Mouse (Mus musculus): ENCODE data around the gene Fbxo11. TPM values are rescaled to one million over a fixed set of nuclear protein-coding genes. Genes with fewer than 3 reads are reported as not detected.

Gene Fbxo11
- 19.4 and 19.6 TPM in 2 replicates for polyA plus RNA-seq (2015; fragmentation: Nextera tagmentation; extraction: Ambion mirVana)

DNA sequence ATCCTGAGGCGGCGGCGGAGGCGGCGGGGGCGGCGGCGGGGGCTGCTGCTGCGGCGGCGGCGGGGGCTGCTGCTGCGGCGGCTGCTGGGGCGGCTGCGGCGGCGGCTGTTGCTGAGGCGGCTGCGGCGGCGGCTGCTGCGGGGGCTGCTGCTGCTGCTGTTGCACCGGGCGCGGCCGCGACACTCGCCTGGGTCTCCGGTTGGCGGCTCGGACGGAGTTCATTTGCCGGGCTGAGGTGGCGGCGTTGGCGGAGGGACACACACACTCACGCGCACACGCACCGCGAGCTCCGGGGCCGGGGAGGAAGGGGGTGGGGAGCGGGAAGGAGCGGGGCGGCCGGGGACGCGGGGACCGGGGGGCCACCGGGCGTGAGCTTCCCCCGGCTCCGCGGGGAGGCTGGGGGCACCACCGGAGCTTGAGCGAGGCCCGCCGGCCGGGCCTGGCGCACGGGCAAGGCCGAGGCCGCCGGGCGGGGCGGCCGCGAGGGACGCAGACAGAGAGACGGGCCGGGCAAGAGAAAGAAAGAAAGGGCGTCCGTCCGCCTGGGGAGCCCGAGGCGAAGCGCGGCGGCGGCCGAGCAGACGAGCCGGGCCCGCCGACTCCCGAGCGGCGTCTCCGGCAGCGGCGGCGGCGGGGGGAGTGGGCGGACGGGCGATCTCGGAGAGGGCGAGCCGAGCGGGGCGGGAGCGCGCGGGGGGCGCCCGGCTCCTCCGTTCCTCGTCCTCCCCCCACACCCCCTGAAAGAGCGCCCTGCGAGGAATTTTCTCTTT lies at the start of gene Fbxo11:
TSS of gene Fbxo11 (minus strand) at position 261 of the 770 bp plus-strand sequence.
- 0 out of 2 replicates have a peak, but pooled peaks have one; percentile 1 for ATAC-seq (ENCODE audit: insufficient number of reproducible peaks, low FRiP score, low TSS enrichment, low read depth)
- H3K4me1 ChIP-seq: peaks cover 10% of the 10 kb centered on the region; the same call in 1 of the 2 replicates
- no peaks in the 10 kb centered on the region for H3K36me3 ChIP-seq
- peak within 1 kb of the TSS; percentile 92 for H3K4me3 ChIP-seq (replicated peaks)
- H3K27me3 ChIP-seq: no peaks in the 10 kb centered on the region
- H3K9ac ChIP-seq: peak within 1 kb of the TSS; percentile 99
- no peaks in the 10 kb centered on the region for H3K9me3 ChIP-seq (replicated peaks)
- peak within 1 kb of the TSS; percentile 100 for H3K27ac ChIP-seq (replicated peaks)
- WGBS: under 1% methylated on average over 76 of the region's 112 CpGs
- H3K4me2 ChIP-seq (replicated peaks): peak within 1 kb of the TSS; percentile 66

DNA sequence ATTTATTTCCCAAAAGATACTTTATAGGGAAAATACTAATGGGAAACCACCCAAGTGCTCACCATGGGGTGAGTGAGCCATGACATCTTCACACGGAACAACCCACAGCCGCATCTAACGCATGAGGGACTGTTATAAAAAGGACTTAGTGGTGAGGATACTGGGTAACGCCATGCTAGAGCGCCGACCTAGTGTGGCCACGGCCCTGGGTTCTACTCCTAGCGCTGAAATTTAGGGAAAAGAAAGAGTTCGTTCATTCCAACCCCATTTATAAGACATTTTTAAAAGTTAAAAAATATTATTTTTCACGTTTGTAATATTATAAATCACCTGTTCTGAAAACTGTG lies 48.8 kb upstream of the Fbxo11 start:
- H3K9ac ChIP-seq: no peak overlapping the region
- H3K27ac ChIP-seq (replicated peaks): no peak overlapping the region
- WGBS: 92% methylated on average over 10 of the region's 10 CpGs
- no peaks in the 10 kb centered on the region for H3K36me3 ChIP-seq
- H3K4me2 ChIP-seq (replicated peaks): no peak overlapping the region
- ATAC-seq (ENCODE audit: insufficient number of reproducible peaks, low FRiP score, low TSS enrichment, low read depth): no peak
- no peak overlapping the region for H3K4me3 ChIP-seq (replicated peaks)
- H3K9me3 ChIP-seq (replicated peaks): no peaks in the 10 kb centered on the region
- H3K27me3 ChIP-seq: no peaks in the 10 kb centered on the region
- H3K4me1 ChIP-seq: 0 out of 2 replicates have a peak, but pooled peaks cover 3% of the 10 kb centered on the region

DNA sequence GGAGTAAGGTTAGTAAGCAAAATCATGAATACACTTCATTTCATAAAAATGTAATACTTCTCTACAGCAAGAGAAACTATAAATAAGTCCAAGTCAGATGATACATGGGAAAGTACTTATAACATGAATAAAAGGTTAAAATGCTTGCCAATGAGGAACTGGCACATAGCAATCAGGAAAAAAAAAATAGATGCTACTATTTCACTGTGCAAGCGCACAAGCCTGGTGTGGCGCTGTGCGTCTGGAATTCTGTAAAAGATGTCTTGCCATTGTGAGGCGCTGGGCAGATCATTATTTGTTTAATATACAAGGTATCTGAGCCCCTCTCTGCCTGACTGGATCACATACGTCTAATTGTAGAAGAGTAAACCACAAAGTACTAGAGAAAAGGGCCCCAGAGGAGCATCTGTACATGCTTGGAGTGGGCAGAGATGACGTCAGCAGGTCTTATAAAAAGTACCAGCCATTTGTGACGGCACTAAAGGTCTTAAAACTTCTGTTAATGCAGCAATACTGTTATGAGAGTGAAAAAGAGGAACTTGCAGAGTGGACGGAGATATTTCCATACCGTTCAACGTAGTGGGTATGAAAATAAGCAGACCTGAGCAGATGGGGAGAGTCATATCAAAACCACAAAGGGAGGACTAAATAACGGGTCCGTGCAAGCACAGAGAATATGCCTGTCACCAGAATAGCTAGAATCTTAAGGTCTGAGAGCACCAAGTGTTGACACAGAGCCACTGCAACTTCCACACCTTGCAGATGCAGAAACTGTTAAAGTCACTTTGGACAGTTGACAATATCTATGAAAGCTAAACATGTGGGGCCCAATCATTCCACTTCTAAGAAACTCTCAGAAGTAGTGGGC lies 48.2 kb upstream of the Fbxo11 start:
- H3K27ac ChIP-seq (replicated peaks): no peak overlapping the region
- no peaks in the 10 kb centered on the region for H3K9me3 ChIP-seq (replicated peaks)
- H3K4me1 ChIP-seq: 0 out of 2 replicates have a peak, but pooled peaks cover 3% of the 10 kb centered on the region
- 70% methylated on average over 12 of the region's 12 CpGs for WGBS
- H3K36me3 ChIP-seq: no peaks in the 10 kb centered on the region
- no peak overlapping the region for H3K4me2 ChIP-seq (replicated peaks)
- ATAC-seq (ENCODE audit: insufficient number of reproducible peaks, low FRiP score, low TSS enrichment, low read depth): no peak
- no peaks in the 10 kb centered on the region for H3K27me3 ChIP-seq
- no peak overlapping the region for H3K4me3 ChIP-seq (replicated peaks)
- H3K9ac ChIP-seq: no peak overlapping the region

DNA sequence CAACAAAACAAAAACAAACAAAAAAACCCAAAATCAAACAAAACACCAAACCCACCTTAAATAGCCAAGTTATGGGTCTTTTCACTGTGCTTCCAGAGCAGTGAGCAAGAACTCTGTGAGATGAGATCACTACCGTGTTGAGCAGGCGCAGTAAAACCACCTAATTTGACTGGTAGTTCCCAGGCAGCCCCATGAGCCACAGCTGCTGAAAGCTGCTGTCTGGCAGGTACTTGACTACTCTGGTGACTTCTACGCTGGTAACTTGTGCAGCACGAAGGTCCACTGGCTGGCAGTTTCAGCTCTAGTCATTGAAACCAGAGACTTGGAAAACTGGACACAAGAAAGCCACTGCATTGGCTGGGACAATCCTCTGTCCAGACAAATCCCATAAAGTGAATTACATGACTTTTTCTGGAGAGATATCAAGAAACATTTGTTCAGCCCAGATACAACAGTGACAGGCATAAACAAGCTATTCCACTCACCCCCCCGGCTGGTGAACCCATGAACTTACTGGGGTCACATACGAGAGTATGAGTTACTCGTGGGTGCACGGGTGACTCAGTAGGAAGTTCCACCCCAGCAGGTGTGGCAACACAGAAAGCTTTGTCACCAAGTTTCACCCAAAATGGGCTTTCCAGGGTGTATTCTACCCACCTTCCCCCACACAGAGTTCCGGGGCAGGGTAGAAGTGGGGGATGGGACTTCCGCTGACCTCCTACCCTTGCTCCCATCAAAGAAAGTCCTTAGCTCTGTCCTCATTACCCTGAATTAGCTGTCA lies 47.0 kb upstream of the Fbxo11 start:
- H3K36me3 ChIP-seq: no peaks in the 10 kb centered on the region
- peak overlapping the region; percentile 55 for H3K27ac ChIP-seq (replicated peaks)
- H3K4me3 ChIP-seq (replicated peaks): no peak overlapping the region
- no peak overlapping the region for H3K9ac ChIP-seq
- H3K4me2 ChIP-seq (replicated peaks): no peak overlapping the region
- no peaks in the 10 kb centered on the region for H3K27me3 ChIP-seq
- H3K9me3 ChIP-seq (replicated peaks): no peaks in the 10 kb centered on the region
- WGBS: 66% methylated on average over 10 of the region's 10 CpGs
- H3K4me1 ChIP-seq: 0 out of 2 replicates have a peak, but pooled peaks cover 3% of the 10 kb centered on the region
- ATAC-seq (ENCODE audit: insufficient number of reproducible peaks, low FRiP score, low TSS enrichment, low read depth): no peak

DNA sequence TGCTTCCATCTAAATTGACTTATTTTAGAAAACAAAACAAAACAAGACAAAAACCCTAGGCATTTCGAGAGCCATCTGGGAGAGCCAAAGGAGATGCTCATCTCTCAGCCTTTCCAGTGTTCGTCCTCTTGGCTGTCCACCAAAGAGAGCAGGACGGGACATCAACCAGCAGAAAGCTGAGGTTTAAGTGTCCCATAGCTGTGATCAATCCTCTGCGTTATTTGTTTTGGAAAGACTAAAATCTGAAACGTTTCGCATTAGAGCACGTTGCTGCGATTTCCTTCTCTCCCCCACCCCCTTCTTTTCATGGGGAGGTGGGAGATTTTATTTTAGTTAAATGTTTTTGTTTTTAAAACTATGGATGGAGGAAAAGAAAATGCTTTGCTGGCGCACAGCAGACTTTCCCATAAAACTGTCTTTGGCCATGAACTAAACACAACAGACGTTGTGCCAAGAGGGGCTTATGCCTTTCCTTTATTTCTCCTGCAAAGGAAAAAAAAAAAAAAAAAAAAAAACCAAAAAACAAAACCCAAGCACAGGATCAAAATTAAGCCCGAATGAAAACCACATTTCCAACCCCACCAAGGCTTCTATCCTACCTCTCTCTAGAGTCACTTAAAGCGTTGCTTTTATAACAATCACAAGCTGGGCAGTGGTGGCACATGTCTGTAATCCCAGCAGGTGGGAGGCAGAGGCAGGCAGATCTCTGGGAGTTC lies 46.1 kb upstream of the Fbxo11 start:
- 55% methylated on average over 12 of the region's 12 CpGs for WGBS
- Histone ChIP-seq H3K4me3 (replicated peaks) (no peak overlapping the region), H3K27ac (replicated peaks) (peak overlapping the region; percentile 55), H3K9ac (no peak overlapping the region), H3K9me3 (replicated peaks) (no peaks in the 10 kb centered on the region), H3K4me2 (replicated peaks) (no peak overlapping the region), H3K4me1 (0 out of 2 replicates have a peak, but pooled peaks cover 3% of the 10 kb centered on the region), H3K27me3 (no peaks in the 10 kb centered on the region), H3K36me3 (no peaks in the 10 kb centered on the region)
- no peak for ATAC-seq (ENCODE audit: insufficient number of reproducible peaks, low FRiP score, low TSS enrichment, low read depth)

DNA sequence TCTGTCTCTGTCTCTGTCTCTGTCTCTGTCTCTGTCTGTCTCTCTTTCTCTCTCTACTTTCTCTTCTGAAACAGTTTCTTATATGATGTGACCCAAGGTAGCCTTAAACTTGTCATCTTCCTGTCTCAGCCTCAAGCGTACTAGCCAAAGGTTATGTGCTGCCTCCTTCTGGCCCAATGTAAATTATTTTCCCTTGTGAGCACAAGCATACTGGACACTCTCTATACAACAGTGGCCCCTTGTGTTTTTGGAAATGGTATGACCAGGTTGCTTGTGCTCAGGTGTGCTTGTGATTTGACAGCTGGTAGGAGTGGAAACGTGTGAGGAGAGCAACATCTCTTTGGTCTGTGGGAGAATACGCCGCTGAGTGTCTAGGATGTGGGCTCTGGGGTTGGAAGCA lies 42.6 kb upstream of the Fbxo11 start:
- Histone ChIP-seq H3K4me3 (replicated peaks) (no peak overlapping the region), H3K36me3 (no peaks in the 10 kb centered on the region), H3K27me3 (no peaks in the 10 kb centered on the region), H3K9ac (no peak overlapping the region), H3K4me2 (replicated peaks) (no peak overlapping the region), H3K9me3 (replicated peaks) (no peaks in the 10 kb centered on the region), H3K4me1 (0 out of 2 replicates have a peak, but pooled peaks cover 3% of the 10 kb centered on the region), H3K27ac (replicated peaks) (no peak overlapping the region)
- WGBS: 85% methylated on average over 4 of the region's 4 CpGs
- no peak for ATAC-seq (ENCODE audit: insufficient number of reproducible peaks, low FRiP score, low TSS enrichment, low read depth)

DNA sequence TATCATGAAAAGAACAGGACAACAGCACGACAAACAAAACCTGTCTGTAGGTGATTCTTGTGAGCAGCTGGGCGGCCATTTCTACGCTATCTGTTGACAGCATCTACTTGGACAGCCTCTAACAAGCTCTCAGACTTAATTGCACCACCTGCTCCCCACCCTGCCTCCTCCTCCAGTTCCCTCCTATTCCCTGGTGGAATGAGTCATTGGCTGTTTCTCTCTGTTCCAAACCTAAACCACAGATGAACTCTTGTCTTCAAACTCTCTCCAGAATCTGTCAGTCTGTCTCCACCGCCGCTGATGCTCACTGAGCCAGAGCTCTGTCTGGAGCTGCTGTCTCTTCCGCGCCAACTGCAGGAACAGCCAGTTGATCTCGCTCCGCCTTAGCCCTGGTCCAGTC lies 41.3 kb upstream of the Fbxo11 start:
- Histone ChIP-seq H3K27ac (replicated peaks) (no peak overlapping the region), H3K4me3 (replicated peaks) (no peak overlapping the region), H3K9ac (no peak overlapping the region), H3K4me2 (replicated peaks) (no peak overlapping the region), H3K36me3 (no peaks in the 10 kb centered on the region), H3K4me1 (no peaks in the 10 kb centered on the region), H3K27me3 (no peaks in the 10 kb centered on the region), H3K9me3 (replicated peaks) (no peaks in the 10 kb centered on the region)
- WGBS: 73% methylated on average over 9 of the region's 9 CpGs
- ATAC-seq (ENCODE audit: insufficient number of reproducible peaks, low FRiP score, low TSS enrichment, low read depth): peak; percentile 80

DNA sequence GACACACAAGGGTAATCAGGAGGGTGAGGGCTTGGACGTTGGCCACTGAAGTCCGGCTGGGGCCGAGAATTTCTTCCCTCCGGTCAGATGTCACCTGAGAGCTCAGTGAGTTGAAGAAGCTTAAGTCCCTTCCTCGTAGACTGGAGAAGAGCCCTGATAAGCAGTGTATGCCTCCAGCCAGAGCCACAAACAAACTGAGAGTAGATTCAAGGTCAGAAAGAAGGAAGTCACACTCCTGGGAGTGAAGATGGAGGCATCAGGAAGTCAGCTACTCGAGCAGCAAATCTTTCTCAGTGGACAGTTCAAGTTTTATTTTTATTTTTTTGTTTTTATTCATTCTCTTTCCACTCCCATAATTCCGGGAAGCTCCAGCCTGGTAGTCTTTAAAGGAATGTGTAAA lies 37.5 kb upstream of the Fbxo11 start:
- H3K4me3 ChIP-seq (replicated peaks): no peak overlapping the region
- H3K4me1 ChIP-seq: no peaks in the 10 kb centered on the region
- no peak for ATAC-seq (ENCODE audit: insufficient number of reproducible peaks, low FRiP score, low TSS enrichment, low read depth)
- no peaks in the 10 kb centered on the region for H3K27me3 ChIP-seq
- H3K27ac ChIP-seq (replicated peaks): no peak overlapping the region
- 76% methylated on average over 7 of the region's 7 CpGs for WGBS
- H3K9ac ChIP-seq: no peak overlapping the region
- no peak overlapping the region for H3K4me2 ChIP-seq (replicated peaks)
- no peaks in the 10 kb centered on the region for H3K36me3 ChIP-seq
- no peaks in the 10 kb centered on the region for H3K9me3 ChIP-seq (replicated peaks)

DNA sequence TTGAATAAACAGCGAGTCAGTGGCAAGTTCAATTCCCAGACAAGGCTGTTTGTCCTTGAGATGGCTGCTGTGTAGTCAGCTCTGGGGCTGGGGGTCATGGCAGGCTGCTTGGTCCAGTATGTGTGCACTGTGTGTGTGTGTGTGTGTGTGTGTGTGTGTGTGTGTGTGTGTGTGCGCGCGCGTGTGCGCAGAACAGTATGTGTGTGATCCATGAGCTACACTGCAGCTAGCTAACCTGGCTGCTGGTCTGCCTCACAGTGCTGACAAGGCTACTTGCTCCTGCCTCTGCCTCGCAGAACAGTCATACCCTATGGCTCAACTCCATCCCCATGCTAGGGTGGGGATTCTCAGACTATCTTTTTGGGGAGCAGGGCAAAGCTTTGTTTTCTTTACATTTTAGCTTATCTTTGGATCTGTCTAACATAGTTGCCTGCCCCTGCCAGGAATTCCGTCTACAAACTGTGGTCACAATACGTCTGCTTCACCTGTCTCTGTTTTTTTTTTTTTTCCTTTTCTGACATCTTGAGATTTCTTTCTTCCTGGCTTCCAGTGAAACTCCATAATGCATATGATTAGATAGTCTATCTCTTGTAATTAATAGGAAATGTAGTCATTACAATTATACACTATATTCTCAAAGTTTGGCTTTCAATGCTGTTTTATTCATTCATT lies 33.2 kb upstream of the Fbxo11 start:
- H3K9ac ChIP-seq: no peak overlapping the region
- 85% methylated on average over 9 of the region's 9 CpGs for WGBS
- no peaks in the 10 kb centered on the region for H3K9me3 ChIP-seq (replicated peaks)
- no peak overlapping the region for H3K27ac ChIP-seq (replicated peaks)
- ATAC-seq (ENCODE audit: insufficient number of reproducible peaks, low FRiP score, low TSS enrichment, low read depth): no peak
- no peaks in the 10 kb centered on the region for H3K36me3 ChIP-seq
- no peak overlapping the region for H3K4me3 ChIP-seq (replicated peaks)
- H3K27me3 ChIP-seq: no peaks in the 10 kb centered on the region
- H3K4me1 ChIP-seq: no peaks in the 10 kb centered on the region
- no peak overlapping the region for H3K4me2 ChIP-seq (replicated peaks)

DNA sequence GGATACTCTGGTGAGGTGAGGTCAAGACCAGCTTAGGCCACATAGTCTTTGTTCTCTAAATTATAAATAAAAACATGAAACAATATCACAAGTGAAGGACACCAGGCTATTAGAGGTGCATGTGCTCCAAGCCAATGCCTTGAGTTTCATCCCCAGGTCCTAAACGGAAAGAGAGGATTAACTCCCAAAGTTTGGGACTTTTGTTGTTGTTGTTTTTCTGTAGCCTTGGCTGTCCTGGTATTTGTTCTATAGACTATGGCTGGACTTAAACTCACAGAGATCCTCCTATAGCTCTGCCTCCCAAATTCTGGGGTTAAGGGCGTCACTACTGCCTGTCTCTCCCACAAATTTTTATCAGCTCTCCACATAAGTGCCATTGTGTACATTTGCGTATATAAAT lies 32.5 kb upstream of the Fbxo11 start:
- H3K27me3 ChIP-seq: no peaks in the 10 kb centered on the region
- H3K4me2 ChIP-seq (replicated peaks): no peak overlapping the region
- no peak for ATAC-seq (ENCODE audit: insufficient number of reproducible peaks, low FRiP score, low TSS enrichment, low read depth)
- WGBS: 92% methylated on average over 3 of the region's 3 CpGs
- no peak overlapping the region for H3K27ac ChIP-seq (replicated peaks)
- H3K4me3 ChIP-seq (replicated peaks): no peak overlapping the region
- H3K36me3 ChIP-seq: no peaks in the 10 kb centered on the region
- H3K9ac ChIP-seq: no peak overlapping the region
- no peaks in the 10 kb centered on the region for H3K9me3 ChIP-seq (replicated peaks)
- no peaks in the 10 kb centered on the region for H3K4me1 ChIP-seq
